Mouse (Mus musculus): ENCODE results near the gene Olfr479. TPM values are rescaled to one million over a fixed set of nuclear protein-coding genes. Genes with fewer than 3 reads are reported as not detected.
"Not testable (repeated sequence)": the region's sequence is repeated elsewhere in the genome, so short reads cannot be mapped to it uniquely, and the experiment has no call there.

Olfr479 gene
- polyA plus RNA-seq (2017; shearing (Covaris generic)) = under 1 TPM in 1 of 2 experiments, not detected in 1; 0.15 TPM

- no peak for ATAC-seq
These were observed at the start of gene Olfr479 for GRCm38 (mm10) chr7:108050393-108050792. Olfr479 (plus strand) TSS chr7:108050693.

GRCm38 (mm10) chr7:108014256-108014655 is 36.2 kb upstream of the Olfr479 start:
- not testable (repeated sequence) for ATAC-seq

GRCm38 (mm10) chr7:108033889-108034288 is 16.6 kb upstream of the Olfr479 start, which contains the start of gene Olfr478:
Olfr478 (minus strand) TSS chr7:108033989.
- ATAC-seq = no peak

GRCm38 (mm10) chr7:108067246-108067645 is 16.8 kb downstream of the Olfr479 start, which contains the start of gene Olfr480:
Olfr480 (minus strand) TSS chr7:108067346.
- no peak for ATAC-seq

- ATAC-seq = no peak
These were observed 29.1 kb downstream of the Olfr479 start, which contains the start of gene Olfr481 for GRCm38 (mm10) chr7:108079555-108079954. Olfr481 (plus strand) TSS chr7:108079855.

- no peak for ATAC-seq
These were observed 47.0 kb downstream of the Olfr479 start, which contains the start of gene Olfr482 for GRCm38 (mm10) chr7:108097486-108097885. Olfr482 (minus strand) TSS chr7:108097586.

- no peak for ATAC-seq
These were observed 50.1 kb downstream of the Olfr479 start, which contains the start of gene Olfr483 for GRCm38 (mm10) chr7:108100549-108100948. Olfr483 (plus strand) TSS chr7:108100849.

Other genes starting within 250 kb of the Olfr479 start
- gene Ovch2, start 249.5 kb upstream of the Olfr479 start, polyA plus RNA-seq (2017; shearing (Covaris generic)) = not detected
- gene Olfr467, start 238.4 kb upstream of the Olfr479 start, polyA plus RNA-seq (2017; shearing (Covaris generic)) = not detected
- not detected for gene Olfr469, start 225.2 kb upstream of the Olfr479 start, polyA plus RNA-seq (2017; shearing (Covaris generic))
- under 1 TPM; 0.47 to 0.58 TPM for gene Olfr470, start 203.2 kb upstream of the Olfr479 start, polyA plus RNA-seq (2017; shearing (Covaris generic))
- gene Olfr472, start 152.8 kb upstream of the Olfr479 start, polyA plus RNA-seq (2017; shearing (Covaris generic)) = under 1 TPM in 1 of 2 experiments, not detected in 1; 0.09 TPM
- not detected for gene Olfr473, start 120.2 kb upstream of the Olfr479 start, polyA plus RNA-seq (2017; shearing (Covaris generic))
- not detected for gene Olfr474, start 96.0 kb upstream of the Olfr479 start, polyA plus RNA-seq (2017; shearing (Covaris generic))
- not detected for gene Olfr476, start 85.9 kb upstream of the Olfr479 start, polyA plus RNA-seq (2017; shearing (Covaris generic))
- gene Olfr477, start 64.0 kb upstream of the Olfr479 start, polyA plus RNA-seq (2017; shearing (Covaris generic)) = not detected
- gene Olfr478, start 16.7 kb upstream of the Olfr479 start, polyA plus RNA-seq (2017; shearing (Covaris generic)) = not detected
- gene Olfr480, start 16.7 kb downstream of the Olfr479 start, polyA plus RNA-seq (2017; shearing (Covaris generic)) = not detected
- gene Olfr481, start 29.2 kb downstream of the Olfr479 start, polyA plus RNA-seq (2017; shearing (Covaris generic)) = under 1 TPM in 1 of 2 experiments, not detected in 1; 0.16 TPM
- gene Olfr482, start 46.9 kb downstream of the Olfr479 start, polyA plus RNA-seq (2017; shearing (Covaris generic)) = not detected
- not detected for gene Olfr483, start 50.2 kb downstream of the Olfr479 start, polyA plus RNA-seq (2017; shearing (Covaris generic))
- not detected for gene Olfr484, start 76.8 kb downstream of the Olfr479 start, polyA plus RNA-seq (2017; shearing (Covaris generic))
- not detected for gene Olfr485, start 109.2 kb downstream of the Olfr479 start, polyA plus RNA-seq (2017; shearing (Covaris generic))
- not detected for gene Olfr486, start 122.0 kb downstream of the Olfr479 start, polyA plus RNA-seq (2017; shearing (Covaris generic))
- gene Olfr487, start 163.9 kb downstream of the Olfr479 start, polyA plus RNA-seq (2017; shearing (Covaris generic)) = not detected
- gene Olfr488, start 207.7 kb downstream of the Olfr479 start, polyA plus RNA-seq (2017; shearing (Covaris generic)) = not detected
- not detected for gene Olfr490, start 238.2 kb downstream of the Olfr479 start, polyA plus RNA-seq (2017; shearing (Covaris generic))

All from CD4-positive, CD25-positive, alpha-beta regulatory T cell, adult 4 months (primary cell).